9 mouse cellular contexts compared by ENCODE assay signal in the genomic region with DNA sequence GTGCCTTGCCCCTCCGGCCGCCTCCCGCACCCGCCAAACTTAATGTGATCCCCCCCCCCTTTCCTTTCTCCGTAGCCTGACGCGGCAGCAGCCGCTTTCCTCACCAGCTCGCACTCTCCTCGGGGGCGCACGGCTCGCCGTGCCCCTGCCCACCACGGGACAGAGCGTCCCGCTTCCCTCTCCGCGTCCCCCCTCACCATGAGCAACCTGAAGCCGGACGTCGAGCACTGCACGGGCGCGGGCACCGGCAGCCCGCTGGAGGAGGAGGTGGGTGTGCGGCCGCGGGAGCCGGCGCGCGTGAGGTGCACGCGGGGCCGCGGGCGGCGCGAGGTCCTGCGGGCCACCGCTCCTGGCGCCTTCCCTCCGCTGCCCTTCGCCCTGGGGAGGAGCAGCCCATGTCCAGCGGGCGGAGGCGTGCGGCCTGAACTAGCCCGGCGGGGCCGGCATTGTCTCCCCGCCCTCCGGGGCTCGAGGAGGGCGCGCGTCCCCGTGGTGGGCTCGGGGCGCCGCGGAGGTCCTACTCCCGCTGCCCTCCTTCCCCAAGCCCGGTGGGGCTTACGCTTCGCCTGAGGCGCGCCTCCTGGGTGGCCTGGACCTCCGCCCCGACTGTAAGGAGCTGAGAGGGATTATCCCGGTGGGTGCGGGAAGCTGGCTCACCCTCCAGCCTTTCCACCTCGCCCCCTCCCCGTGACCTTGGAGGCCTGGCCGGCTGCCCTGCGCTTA. TPM values are rescaled to one million over a fixed set of nuclear protein-coding genes. Genes with fewer than 3 reads are reported as not detected.
A peak's percentile ranks its signal among the peaks of the same experiment; 100 is the strongest.
DNase-seq lines count a peak whose midpoint lies in the region; ATAC-seq and TF ChIP-seq lines count a peak whose summit lies in the region.
"Had no signal": no experiment of that assay in that cellular context is flagged by ENCODE, and none has a peak within 500 bp of the region (broad histone marks: within the 10 kb centered on the region; RNA-seq: fewer than 3 reads in every experiment).

No protein-coding gene starts in this region.

- peak; percentile 72 for ATAC-seq in intestine, embryonic 16.5 days
- ATAC-seq in liver, postnatal 0 days, result peak; percentile 78
- no peak for ATAC-seq in monocyte, adult 5-6 weeks (replicated peaks; ENCODE audit: insufficient number of reproducible peaks, low FRiP score, low TSS enrichment, poor library complexity, severe bottlenecking)

- peaks cover 17% of the 10 kb centered on the region for H3K27me3 ChIP-seq in intestine, embryonic 16.5 days (replicated peaks; ENCODE audit: control insufficient read depth, insufficient read depth, low read length)
- peaks cover 37% of the 10 kb centered on the region for H3K27me3 ChIP-seq in liver, postnatal 0 days (ENCODE audit: insufficient read depth, low read length)

- no peaks in the 10 kb centered on the region for H3K36me3 ChIP-seq in intestine, embryonic 16.5 days (ENCODE audit: control insufficient read depth, insufficient read depth, low read length)
- no peaks in the 10 kb centered on the region for H3K36me3 ChIP-seq in liver, postnatal 0 days (replicated peaks; ENCODE audit: insufficient read depth, low read length)

- no peak for TF ChIP-seq CTCF in liver, postnatal 0 days (IDR thresholded peaks at IDR 0.05; ENCODE audit: low read depth)
- no peak for TF ChIP-seq CTCF in olfactory bulb, adult 2 months (IDR thresholded peaks at IDR 0.05; ENCODE audit: insufficient read depth, low read depth, low read length)

- TF ChIP-seq EP300 in liver, postnatal 0 days (IDR thresholded peaks at IDR 0.05; ENCODE audit: low read depth), result no peak

- H3K27ac ChIP-seq in intestine, embryonic 16.5 days (ENCODE audit: low read length), result 0 out of 2 replicates have a peak overlapping the region, but pooled peaks have one; percentile 33
- H3K27ac ChIP-seq in liver, postnatal 0 days (ENCODE audit: low read depth), result peak overlapping the region; percentile 84
- H3K27ac ChIP-seq in olfactory bulb, adult 2 months (ENCODE audit: insufficient read depth, low read depth, low read length), result no peak overlapping the region

- peak; percentile 12 for DNase-seq in left cerebral cortex, postnatal 4 days
- DNase-seq in left cerebral cortex, postnatal 14 days (ENCODE audit: low spot score in 2 of 2), result no peak
- peak; percentile 73 for DNase-seq in adrenal gland, postnatal 14 days
- DNase-seq in gastrocnemius, postnatal 25 days, result peak; percentile 18
- DNase-seq in liver, postnatal 0 days, result peak; percentile 59

- H3K9ac ChIP-seq in intestine, embryonic 16.5 days (ENCODE audit: low read depth, low read length), result peak overlapping the region; percentile 76
- peak overlapping the region; percentile 72 for H3K9ac ChIP-seq in liver, postnatal 0 days (replicated peaks)

- no peaks in the 10 kb centered on the region for H3K9me3 ChIP-seq in intestine, embryonic 16.5 days (ENCODE audit: control insufficient read depth, low read length)
- H3K9me3 ChIP-seq in liver, postnatal 0 days (ENCODE audit: low read length), result no peaks in the 10 kb centered on the region

- intact Hi-C loops in left cerebral cortex, postnatal 4 days (cut with DNase I), result no loop called here
- intact Hi-C loops in left cerebral cortex, postnatal 14 days (cut with DNase I), result no loop called here

- H3K4me1 ChIP-seq in intestine, embryonic 16.5 days (ENCODE audit: control insufficient read depth, insufficient read depth, low read length), result peaks cover 14% of the 10 kb centered on the region
- peaks cover 8% of the 10 kb centered on the region for H3K4me1 ChIP-seq in liver, postnatal 0 days (ENCODE audit: insufficient read depth)
- peaks cover 16% of the 10 kb centered on the region for H3K4me1 ChIP-seq in olfactory bulb, adult 2 months (ENCODE audit: control insufficient read depth, insufficient read depth, low read length)

- H3K4me2 ChIP-seq in intestine, embryonic 16.5 days (ENCODE audit: low read depth, low read length), result peak overlapping the region; percentile 99
- H3K4me2 ChIP-seq in liver, postnatal 0 days (ENCODE audit: low read depth, low read length), result peak overlapping the region; percentile 75

- no peak for TF ChIP-seq POLR2A in olfactory bulb, adult 2 months (IDR thresholded peaks at IDR 0.05; ENCODE audit: insufficient read depth, low read depth, low read length)

- H3K4me3 ChIP-seq in intestine, embryonic 16.5 days (ENCODE audit: low read length), result peak overlapping the region; percentile 79
- peak overlapping the region; percentile 58 for H3K4me3 ChIP-seq in liver, postnatal 0 days (ENCODE audit: low read depth, low read length)
- H3K4me3 ChIP-seq in olfactory bulb, adult 2 months (ENCODE audit: insufficient read depth, low read depth, low read length), result peak overlapping the region; percentile 59

- under 1% methylated on average over 47 of the region's 78 CpGs for WGBS in intestine, embryonic 16.5 days
- WGBS in liver, postnatal 0 days (ENCODE audit: insufficient replicate concordance), result 1% methylated on average over 58 of the region's 78 CpGs
- WGBS in olfactory bulb, adult 2 months, result 2% methylated on average over 75 of the region's 78 CpGs

RNA-seq across cellular contexts. Expression of gene Rbpms2, which starts 1.3 kb away (rescaled TPM):
- total RNA-seq in left cerebral cortex, postnatal 4 days (2021), result 1 to 10 TPM; 1.8 to 2.4 TPM
- total RNA-seq in left cerebral cortex, postnatal 14 days (2021), result 1 to 10 TPM; 1.8 to 2.3 TPM
- 61.0 and 61.5 TPM in 2 replicates for total RNA-seq in adrenal gland, postnatal 14 days (2021)
- total RNA-seq in gastrocnemius, postnatal 25 days (2021), result 1 to 10 TPM; 1.4 to 2.8 TPM
- 21.2 and 23.1 TPM in 2 replicates for polyA plus RNA-seq in intestine, embryonic 16.5 days (2015; fragmentation: Nextera tagmentation; extraction: Ambion mirVana)
- polyA plus RNA-seq in liver, postnatal 0 days (2015; fragmentation: Nextera tagmentation; extraction: Ambion mirVana), result 23.5 and 26.1 TPM in 2 replicates
- polyA plus RNA-seq in olfactory bulb, adult 2 months (2012; ENCODE audit: insufficient read depth, insufficient read length, low replicate concordance, missing spikeins), result not detected in 2 replicates
- 0.48 to 4.1 TPM (median 0.53 TPM) in 3 replicates for total RNA-seq in monocyte, adult 5-6 weeks (2017)

RNA-seq across cellular contexts. Expression of gene Oaz2, which starts 37.0 kb away (rescaled TPM):
- 100 to 1,000 TPM; 202 to 211 TPM for total RNA-seq in left cerebral cortex, postnatal 4 days (2021)
- total RNA-seq in left cerebral cortex, postnatal 14 days (2021), result 100 to 1,000 TPM; 240 to 243 TPM
- 133 and 148 TPM in 2 replicates for total RNA-seq in adrenal gland, postnatal 14 days (2021)
- 100 to 1,000 TPM; 231 to 232 TPM for total RNA-seq in gastrocnemius, postnatal 25 days (2021)
- polyA plus RNA-seq in intestine, embryonic 16.5 days (2015; fragmentation: Nextera tagmentation; extraction: Ambion mirVana), result 185 and 188 TPM in 2 replicates
- 50.9 and 52.8 TPM in 2 replicates for polyA plus RNA-seq in liver, postnatal 0 days (2015; fragmentation: Nextera tagmentation; extraction: Ambion mirVana)
- not detected in 2 replicates for polyA plus RNA-seq in olfactory bulb, adult 2 months (2012; ENCODE audit: insufficient read depth, insufficient read length, low replicate concordance, missing spikeins)
- 72.0 to 107 TPM (median 78.2 TPM) in 3 replicates for total RNA-seq in monocyte, adult 5-6 weeks (2017)

RNA-seq across cellular contexts. Expression of gene Pif1, which starts 43.8 kb away (rescaled TPM):
- total RNA-seq in left cerebral cortex, postnatal 4 days (2021), result 1 to 10 TPM; 1.7 to 1.9 TPM
- total RNA-seq in left cerebral cortex, postnatal 14 days (2021), result under 1 TPM; 0.42 to 0.82 TPM
- 1.7 and 2.9 TPM in 2 replicates for total RNA-seq in adrenal gland, postnatal 14 days (2021)
- total RNA-seq in gastrocnemius, postnatal 25 days (2021), result not detected
- 7.6 and 9.0 TPM in 2 replicates for polyA plus RNA-seq in intestine, embryonic 16.5 days (2015; fragmentation: Nextera tagmentation; extraction: Ambion mirVana)
- polyA plus RNA-seq in liver, postnatal 0 days (2015; fragmentation: Nextera tagmentation; extraction: Ambion mirVana), result 3.2 and 3.5 TPM in 2 replicates
- not detected in 2 replicates for polyA plus RNA-seq in olfactory bulb, adult 2 months (2012; ENCODE audit: insufficient read depth, insufficient read length, low replicate concordance, missing spikeins)
- total RNA-seq in monocyte, adult 5-6 weeks (2017), result 0.21 TPM in 1 of 3 replicates, not detected in the others
- total RNA-seq: neutrophil, adult 5-6 weeks had no signal

RNA-seq across cellular contexts. Expression of gene Plekho2, which starts 51.0 kb away (rescaled TPM):
- 1 to 10 TPM; 6.1 to 7.0 TPM for total RNA-seq in left cerebral cortex, postnatal 4 days (2021)
- 1 to 10 TPM; 6.5 to 9.6 TPM for total RNA-seq in left cerebral cortex, postnatal 14 days (2021)
- total RNA-seq in adrenal gland, postnatal 14 days (2021), result 36.1 and 48.0 TPM in 2 replicates
- total RNA-seq in gastrocnemius, postnatal 25 days (2021), result 1 to 10 TPM; 4.7 to 6.3 TPM
- 11.3 and 11.9 TPM in 2 replicates for polyA plus RNA-seq in intestine, embryonic 16.5 days (2015; fragmentation: Nextera tagmentation; extraction: Ambion mirVana)
- polyA plus RNA-seq in liver, postnatal 0 days (2015; fragmentation: Nextera tagmentation; extraction: Ambion mirVana), result 14.3 and 14.5 TPM in 2 replicates
- not detected in 2 replicates for polyA plus RNA-seq in olfactory bulb, adult 2 months (2012; ENCODE audit: insufficient read depth, insufficient read length, low replicate concordance, missing spikeins)
- 103 to 136 TPM (median 112 TPM) in 3 replicates for total RNA-seq in monocyte, adult 5-6 weeks (2017)

Comparison
In these comparisons a context has a peak if more than half of its experiments do, and no peak if none do; other contexts are left out.
1. DNase-seq: peak in left cerebral cortex, postnatal 4 days (single experiment), adrenal gland, postnatal 14 days (single experiment), gastrocnemius, postnatal 25 days (single experiment) and liver, postnatal 0 days (single experiment); none in left cerebral cortex, postnatal 14 days (0 of 2).
2. RNA of gene Rbpms2, which starts 1.3 kb away (total RNA-seq): 61.0 to 61.5 TPM in adrenal gland, postnatal 14 days; 1.4 to 2.8 TPM in gastrocnemius, postnatal 25 days, 1.8 to 2.4 TPM in left cerebral cortex, postnatal 4 days, 1.8 to 2.3 TPM in left cerebral cortex, postnatal 14 days and 0.48 to 4.1 TPM in monocyte, adult 5-6 weeks; every median in the first group is over 10 times any median in the second.
3. Peak in every context shown above with its lines, with median percentiles within 50 percentile points of each other: H3K4me3 ChIP-seq.